Mouse (Mus musculus): ENCODE measurements around the gene Fam234a. TPM values are rescaled to one million over a fixed set of nuclear protein-coding genes. Genes with fewer than 3 reads are reported as not detected.
"Not testable (repeated sequence)": the region's sequence is repeated elsewhere in the genome, so short reads cannot be mapped to it uniquely, and the experiment has no call there.

Fam234a gene
- polyA plus RNA-seq, 1 experiment from 2014 or later = 19.6 TPM

DNA sequence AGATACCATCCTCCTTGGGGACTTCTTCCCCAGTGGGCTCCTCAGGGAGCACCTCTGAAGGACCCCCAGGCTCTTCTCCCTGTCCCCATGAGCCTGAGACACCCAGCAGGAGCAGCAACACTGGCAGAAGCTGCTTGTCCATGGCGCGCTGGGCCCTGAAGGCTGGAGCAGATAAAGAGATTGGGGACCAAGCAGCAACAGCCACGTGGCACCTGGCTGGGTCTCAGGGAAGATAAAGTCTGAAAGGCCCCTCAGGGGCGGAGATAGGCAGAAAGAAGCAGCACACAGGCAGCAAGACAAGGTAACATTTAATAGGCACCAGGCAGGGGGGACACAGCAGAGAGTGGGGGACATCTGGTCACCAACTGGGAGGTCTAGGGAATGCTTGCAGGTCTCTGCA lies 45.1 kb downstream of the Fam234a start, which contains the start of gene Pdia2:
Gene Pdia2 (minus strand): TSS at position 196 of the 400 bp plus-strand sequence.
- H3K36me3 ChIP-seq (ENCODE audit: control insufficient read depth, insufficient read depth, low read length) = peaks cover 6% of the 10 kb centered on the region
- no peak within 1 kb of the TSS for H3K4me2 ChIP-seq
- H3K27ac ChIP-seq (ENCODE audit: low read depth, low read length) = no peak within 1 kb of the TSS
- DNase-seq (ENCODE audit: low spot score, missing footprints) (no peak), ATAC-seq (ENCODE audit: low FRiP score) (no peak)
- WGBS = 72% methylated on average over 4 of the region's 4 CpGs
- no peak within 1 kb of the TSS for H3K4me3 ChIP-seq (ENCODE audit: low read depth, low read length)
- H3K4me1 ChIP-seq (ENCODE audit: control insufficient read depth, insufficient read depth, low read length) = peaks cover 17% of the 10 kb centered on the region
- peaks cover 51% of the 10 kb centered on the region for H3K27me3 ChIP-seq (ENCODE audit: control insufficient read depth, insufficient read depth, low read length)
- H3K9me3 ChIP-seq (ENCODE audit: control insufficient read depth, low read length) = no peaks in the 10 kb centered on the region
- H3K9ac ChIP-seq (ENCODE audit: low read length) = no peak within 1 kb of the TSS

- H3K4me2 ChIP-seq = no peak overlapping the region
- H3K9me3 ChIP-seq (ENCODE audit: control insufficient read depth, low read length) = no peaks in the 10 kb centered on the region
- H3K27ac ChIP-seq (ENCODE audit: low read depth, low read length) = no peak overlapping the region
- H3K4me1 ChIP-seq (ENCODE audit: control insufficient read depth, insufficient read depth, low read length) = no peaks in the 10 kb centered on the region
- no peak for ATAC-seq (ENCODE audit: low FRiP score)
- peaks cover 33% of the 10 kb centered on the region for H3K36me3 ChIP-seq (ENCODE audit: control insufficient read depth, insufficient read depth, low read length)
- H3K4me3 ChIP-seq (ENCODE audit: low read depth, low read length) = no peak overlapping the region
- WGBS = 96% methylated on average over 15 of the region's 15 CpGs
- no peak for DNase-seq (ENCODE audit: low spot score, missing footprints)
- H3K27me3 ChIP-seq (ENCODE audit: control insufficient read depth, insufficient read depth, low read length) = no peaks in the 10 kb centered on the region
- no peak overlapping the region for H3K9ac ChIP-seq (ENCODE audit: low read length)
Measured at GRCm38 (mm10) chr17:26192481-26193190, 51.4 kb downstream of the Fam234a start.

DNA sequence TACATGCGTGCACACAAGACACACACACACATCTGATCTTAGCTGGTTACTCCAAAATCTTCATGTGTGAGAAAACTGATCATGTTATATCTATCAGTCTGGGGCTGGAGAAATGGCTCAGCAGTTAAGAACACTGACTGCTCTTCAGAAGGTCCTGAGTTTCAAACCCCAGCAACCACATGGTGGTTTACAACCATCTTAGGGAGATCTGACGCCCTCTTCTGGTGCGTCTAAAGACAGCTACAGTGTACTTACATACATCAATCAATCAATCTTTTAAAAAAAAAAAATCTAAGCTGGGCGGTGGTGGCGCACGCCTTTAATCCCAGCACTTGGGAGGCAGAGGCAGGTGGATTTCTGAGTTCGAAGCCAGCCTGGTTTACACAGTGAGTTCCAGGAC lies 52.6 kb downstream of the Fam234a start:
- not testable (repeated sequence) for H3K27ac ChIP-seq (ENCODE audit: low read depth, low read length); DNase-seq (ENCODE audit: low spot score, missing footprints); H3K9me3 ChIP-seq (ENCODE audit: control insufficient read depth, low read length); H3K4me3 ChIP-seq (ENCODE audit: low read depth, low read length); H3K27me3 ChIP-seq (ENCODE audit: control insufficient read depth, insufficient read depth, low read length); H3K4me1 ChIP-seq (ENCODE audit: control insufficient read depth, insufficient read depth, low read length); ATAC-seq (ENCODE audit: low FRiP score); H3K9ac ChIP-seq (ENCODE audit: low read length); H3K4me2 ChIP-seq
- H3K36me3 ChIP-seq (ENCODE audit: control insufficient read depth, insufficient read depth, low read length) = peaks cover 34% of the 10 kb centered on the region
- 92% methylated on average over 7 of the region's 7 CpGs for WGBS

DNA sequence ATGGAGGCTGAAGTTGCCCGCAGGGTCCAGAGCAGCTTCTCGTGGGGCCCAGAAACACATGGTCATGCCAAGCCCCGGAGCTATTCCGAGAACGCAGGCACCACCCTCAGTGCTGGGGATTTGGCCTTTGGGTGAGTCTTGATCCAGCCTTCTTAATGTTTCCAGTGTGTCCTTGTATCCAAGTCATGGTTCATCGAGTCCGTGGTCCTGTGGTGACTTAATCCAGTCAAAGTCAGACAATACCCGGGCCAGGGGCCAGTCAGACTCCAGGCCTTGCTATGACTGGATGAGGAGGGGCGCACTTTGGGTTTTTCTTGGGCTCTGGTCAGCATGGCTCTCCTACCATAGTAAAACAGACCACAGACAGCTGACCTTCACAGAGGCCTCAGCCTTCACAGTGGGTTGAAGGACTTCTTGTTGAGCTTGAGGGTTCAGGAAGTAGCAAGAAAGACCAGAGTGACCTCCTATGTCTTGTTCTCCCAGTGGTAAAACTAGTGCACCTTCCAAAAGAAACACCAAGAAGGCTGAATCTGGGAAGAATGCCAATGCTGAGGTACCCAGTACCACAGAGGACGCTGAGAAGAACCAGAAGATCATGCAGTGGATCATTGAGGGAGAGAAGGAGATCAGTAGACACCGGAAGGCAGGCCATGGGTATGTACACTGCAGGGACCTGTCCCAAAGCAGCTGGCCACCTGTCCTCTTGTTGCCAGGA lies 55.8 kb downstream of the Fam234a start:
- ATAC-seq (ENCODE audit: low FRiP score) = no peak

DNA sequence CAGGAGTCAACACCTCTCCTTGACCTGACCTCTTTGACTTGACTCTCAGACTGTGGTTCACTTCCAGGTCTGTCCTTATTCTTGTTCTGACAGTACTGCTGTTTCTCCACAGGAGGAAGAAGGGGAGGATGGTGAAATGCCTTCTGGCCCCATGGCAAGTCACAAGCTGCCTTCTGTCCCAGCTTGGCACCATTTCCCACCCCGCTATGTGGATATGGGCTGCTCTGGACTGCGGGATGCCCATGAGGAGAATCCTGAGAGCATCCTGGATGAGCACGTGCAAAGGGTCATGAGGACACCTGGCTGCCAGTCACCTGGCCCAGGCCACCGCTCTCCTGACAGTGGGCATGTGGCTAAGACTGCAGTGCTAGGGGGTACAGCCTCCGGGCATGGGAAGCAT lies 56.5 kb downstream of the Fam234a start:
- Histone ChIP-seq H3K4me2 (no peak overlapping the region), H3K9me3 (ENCODE audit: control insufficient read depth, low read length) (no peaks in the 10 kb centered on the region), H3K27me3 (ENCODE audit: control insufficient read depth, insufficient read depth, low read length) (no peaks in the 10 kb centered on the region), H3K9ac (ENCODE audit: low read length) (no peak overlapping the region), H3K4me1 (ENCODE audit: control insufficient read depth, insufficient read depth, low read length) (no peaks in the 10 kb centered on the region), H3K27ac (ENCODE audit: low read depth, low read length) (no peak overlapping the region), H3K36me3 (ENCODE audit: control insufficient read depth, insufficient read depth, low read length) (peaks cover 35% of the 10 kb centered on the region), H3K4me3 (ENCODE audit: low read depth, low read length) (no peak overlapping the region)
- 96% methylated on average over 5 of the region's 5 CpGs for WGBS
- no peak for DNase-seq (ENCODE audit: low spot score, missing footprints)
- ATAC-seq (ENCODE audit: low FRiP score) = no peak

More for the DNA sequence above, 55.8 kb downstream of the Fam234a start:
- no peak overlapping the region for H3K4me2 ChIP-seq
- no peak overlapping the region for H3K9ac ChIP-seq (ENCODE audit: low read length)
- H3K4me3 ChIP-seq (ENCODE audit: low read depth, low read length) = no peak overlapping the region
- H3K4me1 ChIP-seq (ENCODE audit: control insufficient read depth, insufficient read depth, low read length) = no peaks in the 10 kb centered on the region
- no peaks in the 10 kb centered on the region for H3K27me3 ChIP-seq (ENCODE audit: control insufficient read depth, insufficient read depth, low read length)
- H3K36me3 ChIP-seq (ENCODE audit: control insufficient read depth, insufficient read depth, low read length) = peaks cover 35% of the 10 kb centered on the region
- DNase-seq (ENCODE audit: low spot score, missing footprints) = no peak
- 93% methylated on average over 11 of the region's 11 CpGs for WGBS
- no peak overlapping the region for H3K27ac ChIP-seq (ENCODE audit: low read depth, low read length)
- H3K9me3 ChIP-seq (ENCODE audit: control insufficient read depth, low read length) = no peaks in the 10 kb centered on the region

GRCm38 (mm10) chr17:26181179-26181578 lies 62.9 kb downstream of the Fam234a start:
- Histone ChIP-seq H3K36me3 (ENCODE audit: control insufficient read depth, insufficient read depth, low read length) (peaks cover 9% of the 10 kb centered on the region), H3K27me3 (ENCODE audit: control insufficient read depth, insufficient read depth, low read length) (no peaks in the 10 kb centered on the region), H3K4me2 (no peak overlapping the region), H3K4me3 (ENCODE audit: low read depth, low read length) (no peak overlapping the region), H3K4me1 (ENCODE audit: control insufficient read depth, insufficient read depth, low read length) (no peaks in the 10 kb centered on the region), H3K9me3 (ENCODE audit: control insufficient read depth, low read length) (no peaks in the 10 kb centered on the region), H3K9ac (ENCODE audit: low read length) (no peak overlapping the region), H3K27ac (ENCODE audit: low read depth, low read length) (no peak overlapping the region)
- DNase-seq (ENCODE audit: low spot score, missing footprints) (no peak), ATAC-seq (ENCODE audit: low FRiP score) (no peak)
- 94% methylated on average over 3 of the region's 3 CpGs for WGBS

GRCm38 (mm10) chr17:26178611-26179010 lies 65.4 kb downstream of the Fam234a start:
- Histone ChIP-seq H3K4me2 (no peak overlapping the region), H3K9me3 (ENCODE audit: control insufficient read depth, low read length) (no peaks in the 10 kb centered on the region), H3K4me1 (ENCODE audit: control insufficient read depth, insufficient read depth, low read length) (no peaks in the 10 kb centered on the region), H3K27ac (ENCODE audit: low read depth, low read length) (no peak overlapping the region), H3K9ac (ENCODE audit: low read length) (no peak overlapping the region), H3K36me3 (ENCODE audit: control insufficient read depth, insufficient read depth, low read length) (peaks cover 3% of the 10 kb centered on the region), H3K4me3 (ENCODE audit: low read depth, low read length) (no peak overlapping the region), H3K27me3 (ENCODE audit: control insufficient read depth, insufficient read depth, low read length) (no peaks in the 10 kb centered on the region)
- ATAC-seq (ENCODE audit: low FRiP score) (no peak), DNase-seq (ENCODE audit: low spot score, missing footprints) (no peak)

DNA sequence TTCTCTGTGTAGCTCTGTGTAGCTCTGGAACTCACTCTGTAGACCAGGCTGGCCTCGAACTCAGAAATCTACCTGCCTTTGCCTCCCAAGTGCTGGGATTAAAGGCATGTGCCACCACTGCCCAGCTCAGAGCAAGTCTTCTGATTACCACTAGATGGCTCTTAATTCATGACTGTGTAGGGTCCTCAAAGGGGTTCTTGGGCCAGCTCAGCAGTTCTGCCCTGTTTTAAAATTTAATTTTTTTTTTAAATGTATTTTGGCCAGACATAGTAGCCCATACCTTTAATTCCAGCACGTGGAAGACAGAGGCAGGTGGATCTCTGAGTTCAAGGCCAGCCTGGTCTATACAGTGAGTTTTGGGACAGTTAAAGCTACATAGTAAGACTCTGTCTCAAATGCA lies 68.8 kb downstream of the Fam234a start:
- H3K27me3 ChIP-seq (ENCODE audit: control insufficient read depth, insufficient read depth, low read length); DNase-seq (ENCODE audit: low spot score, missing footprints); H3K4me2 ChIP-seq; H3K36me3 ChIP-seq (ENCODE audit: control insufficient read depth, insufficient read depth, low read length); H3K4me3 ChIP-seq (ENCODE audit: low read depth, low read length); H3K27ac ChIP-seq (ENCODE audit: low read depth, low read length); H3K4me1 ChIP-seq (ENCODE audit: control insufficient read depth, insufficient read depth, low read length); ATAC-seq (ENCODE audit: low FRiP score); H3K9me3 ChIP-seq (ENCODE audit: control insufficient read depth, low read length); H3K9ac ChIP-seq (ENCODE audit: low read length): not testable (repeated sequence)
- WGBS = 79% methylated on average over 2 of the region's 2 CpGs

- Histone ChIP-seq H3K4me3 (ENCODE audit: low read depth, low read length) (no peak overlapping the region), H3K27ac (ENCODE audit: low read depth, low read length) (no peak overlapping the region), H3K9ac (ENCODE audit: low read length) (no peak overlapping the region), H3K9me3 (ENCODE audit: control insufficient read depth, low read length) (no peaks in the 10 kb centered on the region), H3K36me3 (ENCODE audit: control insufficient read depth, insufficient read depth, low read length) (no peaks in the 10 kb centered on the region), H3K4me1 (ENCODE audit: control insufficient read depth, insufficient read depth, low read length) (no peaks in the 10 kb centered on the region), H3K4me2 (no peak overlapping the region), H3K27me3 (ENCODE audit: control insufficient read depth, insufficient read depth, low read length) (no peaks in the 10 kb centered on the region)
- whole genome bisulfite sequencing = 91% methylated on average over 2 of the region's 2 CpGs
- no peak for DNase-seq (ENCODE audit: low spot score, missing footprints)
- ATAC-seq (ENCODE audit: low FRiP score) = no peak
Measured at GRCm38 (mm10) chr17:26168039-26168438, 76.0 kb downstream of the Fam234a start.

Measured in midbrain, embryonic 11.5 days (tissue).